Mouse (Mus musculus) testis, postnatal 14 days (tissue): ENCODE measurements around the gene Syt16.

Source experiments
- DNase-seq: peaks from one replicate; pipeline ENCODE4 v3.0.0; 2021; ENCODE audit warnings: low spot score

Syt16 gene

DNA sequence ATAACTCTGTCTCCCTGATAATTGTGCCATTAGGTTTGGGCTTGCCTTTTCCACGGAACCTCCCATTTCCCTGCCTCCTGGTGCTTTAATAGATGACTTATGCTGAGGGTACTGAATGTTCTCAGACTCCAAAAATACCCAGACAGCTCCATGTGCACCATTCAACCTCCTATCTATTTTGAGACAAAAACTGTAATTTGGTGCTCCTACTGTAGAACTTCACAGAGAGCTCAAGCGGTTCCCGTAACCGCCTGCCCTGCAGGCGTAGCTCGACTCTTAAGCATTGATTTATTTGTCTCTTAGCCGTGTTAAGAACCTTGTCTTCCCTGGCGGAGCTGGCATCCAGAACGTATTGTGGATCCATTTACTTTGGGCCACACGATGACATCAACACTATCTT lies 233.3 kb downstream of the Syt16 start:
- DNase-seq = no peak

DNA sequence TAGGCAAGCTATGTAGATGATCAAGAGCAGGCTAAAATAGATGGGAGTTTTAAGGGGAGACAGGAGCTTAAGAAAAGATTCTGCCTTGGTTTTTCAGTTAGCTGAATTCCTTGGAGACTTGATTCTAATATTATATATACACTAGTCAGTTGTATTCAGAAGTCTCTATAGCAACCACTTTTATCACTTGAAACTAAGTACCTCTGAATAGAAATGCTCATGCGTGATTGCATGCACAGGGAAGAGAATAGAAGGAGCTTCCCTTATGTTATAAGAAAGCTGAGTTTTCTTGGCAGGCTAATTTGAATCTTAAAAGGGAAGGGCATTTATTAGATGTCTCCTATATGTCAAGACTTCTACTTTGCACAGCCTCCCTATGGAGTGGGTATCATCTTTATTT lies 235.4 kb downstream of the Syt16 start:
- no peak for DNase-seq

DNA sequence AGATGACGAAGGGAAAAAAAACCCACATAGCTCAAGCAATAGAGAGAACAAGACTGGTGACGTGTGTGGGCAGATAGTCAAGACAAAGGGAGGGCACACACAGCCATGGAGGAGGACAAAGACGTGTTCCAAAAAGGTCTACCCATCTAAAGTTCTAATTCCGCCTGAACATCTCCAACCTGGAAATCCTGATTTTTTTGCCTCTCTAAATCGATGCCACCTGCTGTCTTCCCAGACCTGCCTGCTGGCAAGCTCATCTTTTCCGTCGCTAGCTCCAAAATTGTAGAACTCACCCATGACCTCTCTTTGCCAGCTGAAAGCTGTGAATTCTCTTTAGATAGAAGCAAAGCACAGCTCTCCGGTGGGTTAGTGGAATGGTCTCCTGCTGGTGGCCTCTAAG lies 238.7 kb downstream of the Syt16 start:
- no peak for DNase-seq

DNA sequence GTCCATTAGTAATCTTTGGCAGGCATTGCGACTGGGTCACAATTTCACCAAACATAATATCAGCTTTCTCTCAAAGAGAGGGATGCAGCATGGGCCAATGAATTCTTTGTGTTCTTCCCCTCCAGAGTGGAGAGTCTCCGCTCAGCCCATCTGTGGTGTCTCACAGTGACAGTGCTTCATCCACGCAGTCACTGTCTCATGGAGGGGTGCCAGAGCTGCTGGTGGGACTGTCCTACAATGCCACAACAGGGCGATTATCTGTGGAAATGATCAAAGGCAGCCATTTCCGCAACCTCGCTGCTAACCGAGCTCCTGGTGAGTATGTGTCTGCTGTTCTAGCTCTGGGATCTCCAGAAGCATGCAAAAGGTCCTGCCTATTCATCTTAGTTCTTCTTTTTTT lies 240.6 kb downstream of the Syt16 start:
- DNase-seq = no peak

DNA sequence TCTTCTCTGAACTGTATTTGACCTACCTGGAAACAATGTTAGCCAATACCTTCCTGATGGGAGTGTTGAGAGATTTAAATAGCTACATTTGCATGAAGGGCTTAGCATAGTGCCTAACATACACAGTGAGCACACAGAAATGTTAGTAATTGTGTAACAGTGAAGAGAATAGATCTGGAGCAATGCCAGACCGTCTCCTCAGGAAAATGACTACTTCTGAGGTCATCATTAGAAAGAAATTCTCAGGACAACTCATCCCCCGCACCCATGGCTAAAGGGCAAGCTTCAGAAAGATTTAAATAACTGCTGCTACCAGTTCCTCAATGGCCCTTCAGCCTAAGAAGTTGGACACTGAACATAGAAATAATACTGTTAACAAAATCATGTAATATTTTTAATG lies 241.3 kb downstream of the Syt16 start:
- DNase-seq = no peak

DNA sequence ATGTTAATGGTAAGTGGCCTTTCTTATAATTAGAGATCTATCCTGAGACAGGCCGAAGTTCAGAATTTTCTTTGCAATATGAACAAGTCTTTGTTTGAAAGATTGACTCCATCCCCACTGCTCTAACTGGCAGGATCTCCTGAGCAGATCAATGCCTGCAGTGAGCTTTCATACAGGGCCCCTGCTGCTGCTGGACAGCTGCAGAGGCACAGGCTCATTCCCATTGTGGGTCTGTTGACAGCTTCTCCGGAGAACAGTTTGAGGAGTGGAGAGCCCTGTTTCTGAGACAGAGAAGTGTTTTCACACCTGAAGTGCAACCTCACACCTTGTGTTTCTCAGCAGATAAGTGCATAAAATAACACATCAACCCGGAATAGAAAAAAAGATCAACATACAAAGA lies 267.4 kb downstream of the Syt16 start:
- DNase-seq = no peak

DNA sequence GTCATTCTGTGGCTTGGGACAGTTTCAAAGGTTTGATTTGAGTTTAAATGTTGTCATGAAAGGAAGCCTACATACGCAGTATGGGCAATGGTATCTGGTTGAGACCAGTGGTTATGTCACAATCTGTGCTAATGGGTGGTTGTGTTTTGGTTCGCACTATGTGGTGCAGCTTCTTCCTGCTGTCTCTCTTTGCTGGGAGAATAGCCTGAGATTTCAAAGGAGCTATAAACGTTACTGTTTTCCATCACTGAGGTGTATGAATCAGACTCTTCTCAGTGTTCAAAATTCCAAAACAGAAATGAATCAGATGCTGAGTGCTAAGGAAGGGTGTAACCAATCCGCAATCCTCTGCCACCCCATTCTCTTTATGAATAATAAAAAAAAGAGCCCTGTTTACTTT lies 269.6 kb downstream of the Syt16 start:
- DNase-seq = no peak

DNA sequence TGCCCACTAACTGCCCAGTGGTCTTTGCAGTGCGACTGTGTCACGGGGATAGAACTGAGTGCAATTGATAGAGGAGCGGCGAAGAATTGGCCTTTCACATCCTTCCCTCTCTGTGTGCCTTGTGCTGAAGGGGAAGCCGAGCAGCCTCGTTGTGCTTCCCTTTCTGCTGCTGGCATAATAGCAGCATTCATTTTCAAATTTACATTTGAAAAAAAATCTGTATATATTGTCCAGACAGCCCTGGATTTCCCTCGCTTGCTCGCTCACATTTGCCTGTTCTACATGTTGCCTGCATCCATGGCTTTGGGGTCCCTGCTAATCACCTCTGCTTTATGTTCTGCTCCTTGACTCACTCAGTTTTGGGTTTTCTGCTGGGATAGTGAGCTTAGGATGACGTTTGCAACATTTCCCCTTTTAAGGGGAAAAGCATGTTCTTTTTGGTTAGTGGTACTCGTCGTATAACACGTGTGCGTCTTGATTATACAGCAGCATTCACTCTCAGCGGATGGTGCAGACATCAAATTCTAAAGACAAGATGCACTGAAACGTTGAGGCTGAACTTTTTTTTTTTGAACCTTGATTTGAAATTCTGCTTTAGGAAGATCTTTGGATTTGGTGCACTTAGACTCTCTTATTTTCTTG lies 271.3 kb downstream of the Syt16 start:
- DNase-seq = no peak

DNA sequence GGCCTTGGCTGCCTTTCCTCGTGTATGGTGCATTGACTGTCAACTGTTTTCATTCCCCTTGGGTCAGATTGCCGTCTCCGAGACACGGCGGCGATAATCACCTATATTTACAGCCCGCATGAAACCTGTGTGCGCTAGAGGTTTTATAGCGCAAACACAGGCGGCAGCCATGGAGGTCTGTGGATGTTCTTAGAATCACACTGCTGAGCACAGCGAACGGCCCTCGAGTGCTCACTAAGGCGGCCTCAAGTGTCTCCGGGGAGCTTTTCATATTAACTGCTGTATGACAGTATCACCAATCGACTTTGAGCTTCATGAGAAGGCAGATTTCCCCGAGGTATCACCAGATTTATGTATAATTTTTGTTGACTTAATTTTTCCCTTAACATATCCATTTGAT lies 275.1 kb downstream of the Syt16 start:
- DNase-seq = no peak

DNA sequence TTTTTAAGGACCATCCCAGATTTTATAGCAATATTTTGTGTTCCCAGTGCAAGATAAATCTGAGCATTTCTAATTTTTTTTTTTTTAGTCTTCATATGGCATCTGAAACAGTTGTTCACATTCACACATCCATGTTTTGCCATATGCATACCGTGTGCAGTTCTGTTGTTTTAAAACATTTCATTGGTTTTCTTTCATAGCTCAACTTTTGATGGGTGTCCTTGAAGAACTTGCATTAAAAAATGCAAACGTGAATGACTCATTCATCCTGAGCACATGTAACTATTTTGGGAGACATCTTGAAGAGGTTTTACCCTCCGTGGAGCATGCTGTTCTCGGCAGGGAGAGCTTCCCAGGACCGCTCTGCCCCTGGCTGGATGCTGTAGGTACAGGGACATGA lies 279.8 kb downstream of the Syt16 start:
- DNase-seq = no peak

DNA sequence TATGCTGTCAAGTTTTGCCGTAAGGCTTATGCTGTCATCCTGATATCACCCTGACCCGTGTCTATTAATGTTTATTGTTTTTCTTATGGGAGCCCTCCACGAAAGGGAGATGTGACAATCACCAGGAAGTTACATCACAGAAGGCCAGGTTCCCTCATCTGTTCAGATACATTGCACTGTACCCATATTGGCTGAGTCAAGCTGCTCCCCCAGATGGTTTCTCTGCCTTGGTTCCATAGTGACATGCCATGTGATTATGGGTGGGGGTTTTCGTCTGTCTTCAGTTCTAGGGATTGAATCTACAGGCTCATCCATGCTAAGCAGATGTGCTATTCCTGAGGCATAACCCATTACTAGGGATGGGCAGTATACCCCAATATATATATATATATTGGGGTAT lies 283.9 kb downstream of the Syt16 start:
- no peak for DNase-seq

DNA sequence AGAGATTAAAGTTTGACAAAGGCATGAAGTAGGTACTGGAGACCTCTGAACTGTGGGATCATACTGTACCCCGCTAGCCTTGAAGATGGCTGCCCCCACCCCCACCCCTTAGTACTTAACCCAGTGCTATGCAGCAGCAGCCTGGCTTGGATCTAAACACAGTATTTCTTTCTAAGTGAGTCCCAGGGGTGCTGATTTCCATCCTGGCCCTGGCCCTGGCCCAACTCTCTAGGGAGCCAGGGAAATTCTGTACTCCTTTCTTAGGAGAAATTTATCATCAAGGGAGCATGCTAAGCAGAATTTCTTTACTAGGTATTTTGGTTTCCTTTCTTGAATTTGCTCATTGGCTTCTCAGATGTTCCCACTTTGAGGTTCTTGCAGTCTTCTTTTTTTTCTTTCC lies 285.4 kb downstream of the Syt16 start:
- no peak for DNase-seq

DNA sequence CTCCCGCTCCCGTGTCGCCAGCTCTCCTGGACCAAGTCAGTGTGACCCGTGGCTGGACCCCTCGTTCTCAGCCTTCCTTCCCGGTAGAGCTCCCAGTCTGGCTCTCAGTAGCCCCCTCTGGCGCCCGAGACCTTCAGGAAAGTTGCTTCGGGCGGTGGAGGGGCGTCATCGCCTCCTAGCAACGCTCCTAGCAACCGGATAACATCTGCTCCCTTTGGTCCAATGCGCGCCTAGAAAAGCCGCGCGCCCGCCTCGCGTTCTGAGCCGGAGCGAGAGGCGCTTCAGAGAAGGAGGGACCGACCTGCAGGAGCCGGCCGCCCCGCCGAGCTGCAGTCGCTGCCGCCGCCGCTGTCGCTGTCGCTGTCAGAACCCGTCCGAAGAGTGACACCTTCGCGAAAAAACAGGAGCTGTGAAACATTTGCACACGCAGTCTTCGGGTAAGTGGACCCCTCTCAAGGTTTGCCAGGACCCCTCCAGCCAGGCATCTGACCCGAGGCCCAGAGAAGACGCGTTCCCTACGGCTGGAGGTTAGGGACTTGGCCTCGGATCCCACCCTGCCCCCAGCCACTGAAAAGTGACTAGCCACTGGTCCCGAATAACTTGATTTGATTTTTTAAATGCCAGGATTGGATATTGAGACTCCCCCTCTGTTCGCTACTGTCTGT lies 286.7 kb downstream of the Syt16 start:
- peak; percentile 77 for DNase-seq

DNA sequence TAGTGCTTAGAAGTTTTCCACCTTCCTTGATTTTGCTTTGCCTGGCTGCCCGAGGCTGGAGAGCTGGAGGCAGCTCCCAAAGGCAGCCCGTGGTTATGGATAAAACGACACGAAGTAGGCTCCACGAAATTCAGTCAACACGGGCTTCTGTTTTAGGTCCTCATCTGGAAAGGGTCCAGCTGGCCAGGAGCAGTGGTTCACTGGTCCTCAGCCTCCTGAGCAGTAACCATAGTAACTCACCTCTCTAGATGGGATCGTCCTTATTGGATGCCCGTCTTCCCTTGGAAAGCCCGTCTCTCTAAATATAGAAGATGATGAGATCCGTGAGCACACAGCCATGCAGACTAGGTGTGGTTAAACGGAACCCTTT lies 287.2 kb downstream of the Syt16 start:
- no peak for DNase-seq

DNA sequence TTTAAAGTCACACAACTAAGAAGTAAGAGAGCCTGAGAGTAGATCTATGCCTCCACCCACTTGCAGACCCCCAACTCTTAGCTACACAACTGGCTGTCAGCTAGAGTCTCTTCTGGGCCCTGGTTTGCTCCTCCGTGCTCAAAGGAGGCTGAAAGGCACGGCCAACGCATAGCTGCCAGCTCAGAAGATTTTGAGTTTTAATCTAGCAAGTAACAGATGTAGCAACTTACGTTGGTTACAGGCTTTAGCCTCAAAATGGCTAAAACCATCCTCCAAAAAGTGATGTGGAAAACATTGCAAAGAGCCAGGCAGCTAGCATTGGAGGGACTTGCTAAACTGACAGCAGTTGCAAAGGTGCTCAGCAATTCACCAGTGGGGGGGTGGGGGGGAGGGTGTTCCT lies 293.5 kb downstream of the Syt16 start:
- no peak for DNase-seq

DNA sequence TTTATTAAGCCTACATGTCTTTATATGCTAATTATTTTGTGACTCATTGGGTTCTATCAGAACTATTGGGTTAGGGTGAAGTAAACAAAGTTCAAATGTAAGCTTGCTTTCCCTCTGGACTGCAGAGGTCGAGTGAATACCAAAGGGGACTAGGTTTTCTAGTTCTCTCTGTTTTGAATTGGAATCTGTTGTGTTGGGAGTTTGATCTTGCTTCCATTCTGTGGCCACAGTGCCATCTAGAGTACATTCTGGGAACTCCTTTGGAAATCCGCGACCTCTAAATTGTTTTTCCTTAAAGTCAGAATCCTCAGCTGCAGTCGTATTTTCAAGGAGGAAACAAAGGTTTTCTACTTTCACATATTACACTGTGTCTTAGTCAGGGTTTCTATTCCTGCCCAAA lies 296.2 kb downstream of the Syt16 start:
- no peak for DNase-seq

DNA sequence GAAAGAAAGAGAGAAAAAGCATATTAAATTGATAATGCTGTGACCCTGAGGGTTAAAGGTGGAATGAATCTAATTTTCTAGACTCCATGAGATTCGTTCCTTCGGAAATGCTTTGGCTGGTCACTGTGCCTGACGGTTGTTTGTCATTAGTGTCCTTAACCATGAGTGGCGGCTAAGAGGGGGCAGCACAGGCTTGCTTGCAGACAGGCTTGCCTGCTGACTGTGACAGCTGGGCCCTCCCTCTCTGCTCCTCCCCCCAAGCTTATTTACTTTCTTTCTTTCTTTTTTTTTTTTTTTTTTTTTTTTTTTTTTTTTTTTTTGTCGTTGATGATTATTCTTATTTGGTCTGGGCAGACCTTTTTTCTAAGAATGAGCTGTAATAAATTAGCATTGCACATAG lies 298.9 kb downstream of the Syt16 start:
- no peak for DNase-seq

DNA sequence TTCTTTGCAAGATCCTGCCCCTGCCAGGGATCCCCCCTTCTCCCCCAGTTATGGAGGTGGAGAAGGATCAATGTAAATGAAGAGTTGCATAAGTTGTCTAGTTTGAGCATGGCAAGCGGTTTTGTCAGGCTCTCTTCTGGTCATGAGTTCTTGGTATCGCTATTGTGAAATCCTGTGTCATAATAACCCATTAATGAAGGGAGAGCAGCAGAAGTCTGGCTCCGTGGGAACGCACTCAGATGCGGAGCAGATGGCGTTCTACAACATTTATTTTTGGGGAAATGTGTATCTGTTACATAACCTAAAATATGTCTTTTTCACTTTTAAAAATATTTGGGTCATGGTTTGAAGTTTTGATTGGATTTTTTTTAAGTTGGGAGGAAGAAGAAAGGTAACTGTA lies 304.1 kb downstream of the Syt16 start:
- no peak for DNase-seq

DNA sequence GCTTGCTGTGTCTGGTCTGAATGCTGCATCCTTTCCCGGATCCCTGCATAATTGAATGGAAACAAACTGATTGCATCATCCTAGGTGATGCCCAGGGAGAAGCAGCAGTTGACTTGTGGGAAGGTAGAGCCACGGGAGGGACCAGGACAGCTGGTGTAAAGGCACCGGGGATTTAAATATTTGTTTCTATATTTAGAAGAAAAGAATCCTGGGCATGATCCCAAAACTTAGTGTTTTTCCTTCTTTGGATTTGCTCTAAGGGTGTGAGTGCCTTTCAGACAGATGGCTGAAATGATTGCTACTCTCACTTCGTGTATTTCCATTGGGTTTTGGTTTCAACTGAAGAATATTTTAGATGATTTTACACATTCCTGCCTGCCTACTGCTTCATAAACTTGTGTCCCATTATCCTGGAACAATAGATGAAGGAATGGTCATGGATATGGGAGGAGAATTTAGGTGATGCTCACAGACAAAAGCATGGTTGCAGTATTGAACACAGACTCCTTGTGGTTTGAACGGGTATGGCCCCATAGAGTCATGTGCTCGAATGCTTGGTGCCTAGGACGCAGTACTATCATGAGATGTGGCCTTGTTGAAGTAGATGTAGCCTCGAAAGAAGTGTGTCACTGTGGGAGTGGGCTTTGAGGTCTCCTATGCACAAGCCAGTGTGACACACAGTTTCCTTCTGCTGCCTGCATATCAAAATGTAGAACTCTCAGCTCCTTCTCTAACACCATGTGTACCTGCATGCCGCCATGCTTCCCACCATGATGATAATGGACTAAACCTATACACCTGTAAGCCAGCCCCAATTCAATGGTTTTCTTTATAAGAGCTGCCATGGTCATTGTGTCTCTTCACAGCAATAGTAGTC lies 306.2 kb downstream of the Syt16 start:
- no peak for DNase-seq

DNA sequence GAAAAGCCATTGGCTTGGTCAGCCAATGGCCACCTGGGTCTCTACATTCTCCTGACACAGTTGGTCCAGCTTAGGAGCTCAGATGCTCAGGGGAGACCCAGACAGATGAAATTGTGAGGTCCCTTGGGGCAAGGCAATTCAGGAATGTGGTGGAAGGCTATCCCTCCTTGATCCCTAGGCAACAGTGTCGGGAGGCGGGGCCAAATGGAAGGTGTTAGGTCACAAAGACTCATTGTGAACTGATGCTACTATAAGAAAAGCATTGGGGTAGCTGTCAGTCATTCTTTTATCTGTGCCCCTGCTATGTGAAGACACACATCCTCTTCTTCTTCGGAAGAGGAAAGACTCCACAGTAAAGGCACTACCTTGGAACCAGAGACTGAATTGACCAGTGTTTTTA lies 315.1 kb downstream of the Syt16 start:
- no peak for DNase-seq

DNA sequence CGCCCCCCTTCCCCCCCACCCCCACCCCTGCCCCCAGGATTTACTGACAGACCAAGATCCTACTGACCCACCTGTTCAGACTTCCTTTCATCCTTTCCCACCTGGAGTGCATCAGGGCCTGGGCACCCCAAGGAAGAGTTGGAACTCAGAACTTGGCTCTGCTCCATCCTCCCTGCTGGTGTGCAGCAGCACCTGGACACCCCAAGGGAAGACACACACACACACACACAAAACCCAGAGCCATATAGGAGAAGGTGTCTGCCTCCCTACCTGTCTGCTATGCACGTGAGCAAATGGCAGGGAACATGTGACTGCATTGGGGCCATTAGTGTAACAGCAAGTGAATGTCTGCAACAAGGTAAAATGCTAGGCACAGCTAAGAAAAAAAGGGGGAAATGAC lies 317.8 kb downstream of the Syt16 start:
- no peak for DNase-seq

DNA sequence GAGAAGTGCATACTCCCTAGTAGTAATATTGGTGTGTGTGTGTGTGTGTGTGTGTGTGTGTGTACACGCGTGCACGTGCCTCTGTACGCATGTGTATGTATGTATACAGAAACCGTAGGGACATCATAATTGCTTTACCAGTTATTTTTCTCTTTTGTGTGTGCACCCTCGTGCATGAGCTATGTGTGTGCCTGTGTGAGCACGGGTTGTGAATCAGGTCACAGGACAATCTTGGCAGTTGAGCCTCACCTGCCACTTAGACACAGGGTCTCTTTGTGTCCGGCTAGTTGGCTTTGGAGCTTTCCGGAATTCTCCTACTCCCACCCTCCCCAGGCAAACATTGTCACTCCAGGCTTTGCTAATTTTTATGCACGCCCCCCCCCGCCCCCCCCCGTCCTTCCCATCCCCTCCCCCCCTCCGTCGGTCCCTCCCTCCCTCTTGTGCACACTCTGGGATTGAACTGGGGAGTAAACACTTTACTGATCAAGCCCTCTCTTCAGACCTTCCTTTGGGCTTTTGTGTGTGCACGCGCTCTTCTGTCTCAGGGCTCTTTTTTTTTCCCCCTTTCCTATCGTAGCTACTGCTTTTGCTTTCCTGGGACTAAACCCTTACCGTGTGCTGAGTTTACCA lies 319.0 kb downstream of the Syt16 start, which contains the start of gene Gm11042:
TSS of gene Gm11042 (minus strand) at position 51 of the 630 bp plus-strand sequence.
- no peak for DNase-seq
